Mouse (Mus musculus) olfactory bulb, adult 2 months (tissue): ENCODE measurements around the gene Slc28a3. TPM values are rescaled to one million over a fixed set of nuclear protein-coding genes. Genes with fewer than 3 reads are reported as not detected.

Experiments
- H3K27ac ChIP-seq: fragments of 200-500 bp; 2 replicates; pipeline ENCODE4 v1.5.1; 2012; ENCODE audit warnings: low read depth, low read length; ENCODE audit not compliant: insufficient read depth
- H3K4me1 ChIP-seq: fragments of 200-500 bp; 2 replicates; pipeline ENCODE4 v1.6.1; 2012; ENCODE audit warnings: low read length; ENCODE audit not compliant: control insufficient read depth, insufficient read depth
- H3K4me3 ChIP-seq: fragments of 200-500 bp; 2 replicates; pipeline ENCODE4 v1.5.1; 2012; ENCODE audit warnings: mild to moderate bottlenecking, low read depth, low read length, moderate library complexity; ENCODE audit not compliant: insufficient read depth
- CTCF ChIP-seq: fragments of 200-500 bp; IDR thresholded peaks from 2 replicates; pipeline ENCODE4 v1.5.1; 2012; ENCODE audit warnings: low read depth, mild to moderate bottlenecking, low read length, moderate library complexity; ENCODE audit not compliant: insufficient read depth
- POLR2A ChIP-seq: fragments of 200-500 bp; IDR thresholded peaks from 2 replicates; pipeline ENCODE4 v1.6.1; 2012; ENCODE audit warnings: mild to moderate bottlenecking, low read depth, low read length, moderate library complexity; ENCODE audit not compliant: insufficient read depth
- WGBS: fragments of 180-500 bp; shearing (Covaris S2); methylation state at CpG from one replicate; pipeline ENCODE4 v1.1.7; 2018; 5-methylcytosine and 5-hydroxymethylcytosine counted together
- polyA plus RNA-seq: library from polyadenylated mRNA; stranded (reverse); fragments of >200 nt; gene quantifications from 2 replicates; pipeline ENCODE4 v1.2.4, GENCODE M21; 2012; ENCODE audit warnings: low replicate concordance; ENCODE audit not compliant: missing spikeins, insufficient read depth, insufficient read length

Gene Slc28a3
- polyA plus RNA-seq, 1 experiment, result not detected

DNA sequence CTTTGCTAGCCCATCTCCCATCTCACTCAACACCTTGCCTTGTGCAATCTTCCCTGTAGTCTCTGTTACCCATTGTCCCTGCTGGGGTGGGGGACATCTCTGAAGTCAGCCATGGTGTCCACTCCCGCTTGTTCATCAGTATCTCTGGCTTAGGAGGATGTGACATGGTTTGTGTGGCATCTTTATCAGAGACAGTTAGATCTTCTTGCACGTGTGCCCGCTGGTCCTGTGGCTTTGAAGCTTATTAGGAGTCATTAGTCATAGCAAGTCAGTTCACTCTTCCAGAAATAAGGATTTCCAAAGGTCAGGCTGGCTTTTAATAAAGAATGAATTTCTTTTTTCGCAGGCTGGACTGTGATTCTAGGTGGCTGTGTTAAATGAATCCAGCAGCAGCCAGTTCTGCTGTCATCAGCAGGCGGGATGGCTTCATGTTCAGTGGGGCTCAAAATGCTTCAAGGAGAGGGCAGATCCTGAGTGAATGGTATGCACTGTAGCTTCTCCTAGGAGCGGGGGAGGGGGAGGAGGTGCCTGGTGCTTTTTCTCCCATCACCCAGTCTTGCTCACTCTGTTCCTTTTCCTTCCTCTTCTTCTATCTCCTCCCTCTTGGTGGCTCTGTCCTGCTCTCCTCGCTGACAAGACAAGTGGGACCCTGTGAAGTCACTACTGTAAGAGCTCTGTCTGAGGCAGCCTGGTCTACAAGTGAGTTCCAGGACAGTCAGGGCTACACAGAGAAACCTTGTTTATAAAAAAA is 89.9 kb downstream of the Slc28a3 start:
- Histone ChIP-seq H3K4me1 (peaks cover 9% of the 10 kb centered on the region; the same call in 1 of the 2 replicates), H3K27ac (no peak overlapping the region), H3K4me3 (no peak overlapping the region)
- whole genome bisulfite sequencing, result 51% methylated on average over 7 of the region's 7 CpGs
- TF ChIP-seq CTCF, result no peak
- no peak for TF ChIP-seq POLR2A

DNA sequence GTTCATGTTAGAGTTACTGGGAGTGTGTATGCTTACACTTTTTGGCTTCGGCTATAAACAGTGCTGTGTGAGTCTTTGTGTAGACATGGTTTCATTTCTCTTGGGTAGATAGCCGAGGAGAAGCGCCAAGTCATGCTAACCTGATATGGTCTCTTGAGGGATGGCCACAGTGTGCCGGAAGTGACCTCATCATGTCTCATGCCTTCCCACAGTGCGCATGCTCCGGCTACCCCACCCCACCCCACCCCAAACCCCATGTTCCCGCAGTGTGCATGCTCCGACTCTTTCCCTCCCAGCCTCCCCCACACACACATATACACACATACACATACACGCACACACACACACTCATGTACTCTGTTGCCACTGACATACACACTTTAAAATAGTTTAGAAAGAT is 90.6 kb downstream of the Slc28a3 start:
- 87% methylated on average over 9 of the region's 9 CpGs for WGBS
- no peak overlapping the region for H3K27ac ChIP-seq
- peaks cover 9% of the 10 kb centered on the region; the same call in 1 of the 2 replicates for H3K4me1 ChIP-seq
- H3K4me3 ChIP-seq, result no peak overlapping the region
- TF ChIP-seq CTCF (no peak), POLR2A (no peak)

DNA sequence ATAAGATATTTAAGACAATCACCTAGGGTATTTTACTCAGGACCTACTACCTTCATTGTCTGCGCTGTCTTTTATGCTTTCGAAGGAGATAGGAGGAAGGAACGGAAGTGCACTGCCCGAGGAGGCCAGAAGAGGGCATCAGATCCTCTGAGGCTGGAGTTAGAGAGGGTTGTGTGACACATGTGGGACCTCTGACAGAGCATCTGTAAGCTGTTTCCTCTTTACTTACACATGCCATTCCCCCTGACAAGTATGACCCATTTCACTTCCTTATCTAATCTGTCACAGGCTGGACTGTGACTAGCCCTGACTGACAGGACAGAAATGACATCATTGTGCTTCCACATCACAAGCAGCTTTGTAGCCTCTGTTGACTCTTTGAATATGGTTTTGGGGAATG is 94.4 kb downstream of the Slc28a3 start:
- Histone ChIP-seq H3K4me3 (no peak overlapping the region), H3K4me1 (peaks cover 4% of the 10 kb centered on the region; the same call in 1 of the 2 replicates), H3K27ac (no peak overlapping the region)
- TF ChIP-seq CTCF (no peak), POLR2A (no peak)
- WGBS, result 98% methylated on average over 4 of the region's 4 CpGs

DNA sequence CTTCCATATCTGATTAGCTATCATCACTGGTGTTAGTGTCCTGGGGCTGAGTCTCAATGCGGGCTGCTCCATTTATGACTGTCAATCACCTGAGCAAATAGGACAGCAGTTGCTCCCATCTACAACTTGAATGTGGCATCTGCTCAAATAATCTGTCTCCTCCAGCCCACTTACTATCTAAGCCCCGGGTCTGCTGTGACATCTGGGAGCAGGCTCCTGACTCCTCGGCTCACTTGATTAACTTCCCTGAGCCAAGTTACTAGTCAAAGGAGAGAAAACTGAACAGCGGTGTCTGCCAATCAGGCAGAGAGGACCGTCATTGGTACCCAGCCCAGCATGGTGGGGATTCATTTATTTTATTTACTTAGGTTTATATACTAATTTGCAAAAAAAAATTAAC is 95.0 kb downstream of the Slc28a3 start:
- 90% methylated on average over 5 of the region's 5 CpGs for WGBS
- TF ChIP-seq CTCF (no peak), POLR2A (no peak)
- Histone ChIP-seq H3K4me3 (no peak overlapping the region), H3K27ac (no peak overlapping the region), H3K4me1 (no peaks in the 10 kb centered on the region)

DNA sequence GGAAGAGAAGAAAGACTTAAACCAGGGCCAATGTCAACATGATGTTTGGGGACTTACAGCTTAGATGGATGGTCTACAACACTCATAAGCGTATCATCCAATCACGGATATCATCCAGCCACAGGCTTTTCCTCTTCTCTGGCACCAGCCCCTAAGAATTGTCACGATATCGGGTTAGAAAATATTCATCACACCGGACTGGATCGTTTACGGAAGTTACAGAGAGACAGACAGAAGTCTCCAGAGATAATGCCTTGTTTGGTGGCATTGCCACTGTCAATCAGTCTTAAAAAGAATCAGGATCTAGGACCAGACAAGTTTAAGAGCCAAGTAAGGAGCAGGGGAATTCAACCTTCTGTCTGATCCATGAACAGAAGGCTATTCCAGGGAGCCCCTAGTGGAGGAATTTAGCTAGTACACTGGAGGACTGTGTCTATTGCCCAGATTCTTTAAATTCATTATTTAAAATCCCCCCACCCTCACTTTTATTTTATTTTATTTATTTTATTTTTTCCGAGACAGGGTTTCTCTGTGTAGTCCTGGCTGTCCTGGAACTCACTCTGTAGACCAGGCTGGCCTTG is 96.4 kb downstream of the Slc28a3 start:
- Histone ChIP-seq H3K27ac (no peak overlapping the region), H3K4me3 (no peak overlapping the region), H3K4me1 (no peaks in the 10 kb centered on the region)
- TF ChIP-seq CTCF (no peak), POLR2A (no peak)
- 87% methylated on average over 8 of the region's 8 CpGs for WGBS

DNA sequence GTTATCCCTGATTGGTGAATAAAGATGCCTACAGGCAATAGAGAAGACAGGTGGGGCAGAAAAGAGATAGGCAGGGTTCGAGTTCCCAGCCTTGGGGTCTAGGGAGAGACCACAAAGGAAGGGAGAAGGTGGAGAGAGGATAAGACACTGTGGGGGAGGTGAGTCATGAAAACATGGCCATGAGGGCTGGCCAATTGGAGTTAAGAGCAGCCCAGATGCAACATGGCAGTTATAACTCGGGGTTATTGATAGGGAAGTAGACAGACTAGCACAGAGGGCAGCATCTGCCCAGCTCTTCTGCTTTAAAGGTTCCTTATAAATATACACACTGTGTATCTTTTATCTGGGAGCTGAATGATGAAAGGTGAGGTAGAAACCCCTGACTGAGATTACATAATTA is 98.8 kb downstream of the Slc28a3 start:
- no peak overlapping the region for H3K4me3 ChIP-seq
- no peak overlapping the region for H3K27ac ChIP-seq
- 85% methylated on average over 2 of the region's 2 CpGs for WGBS
- H3K4me1 ChIP-seq, result no peaks in the 10 kb centered on the region
- TF ChIP-seq POLR2A, result no peak
- TF ChIP-seq CTCF, result no peak

DNA sequence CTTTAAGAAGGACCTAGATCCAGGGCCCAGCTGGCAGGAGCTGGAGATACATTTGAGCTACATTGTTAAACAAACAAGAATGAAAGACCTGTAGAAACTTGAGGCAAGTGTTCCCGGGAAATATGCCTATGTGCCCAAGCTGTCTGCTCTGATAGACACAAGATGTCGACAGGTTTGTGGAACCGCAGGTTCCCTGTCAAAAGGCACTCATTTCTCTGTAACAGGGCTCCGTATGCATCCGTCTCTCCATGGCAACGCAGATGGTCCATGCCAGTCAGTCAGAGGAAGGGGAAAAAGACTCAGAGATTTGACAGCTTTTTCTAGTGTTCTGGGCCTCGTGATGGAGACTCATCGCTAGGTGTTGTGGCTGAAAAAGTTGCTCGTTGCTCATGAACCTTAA is 99.4 kb downstream of the Slc28a3 start:
- no peaks in the 10 kb centered on the region for H3K4me1 ChIP-seq

DNA sequence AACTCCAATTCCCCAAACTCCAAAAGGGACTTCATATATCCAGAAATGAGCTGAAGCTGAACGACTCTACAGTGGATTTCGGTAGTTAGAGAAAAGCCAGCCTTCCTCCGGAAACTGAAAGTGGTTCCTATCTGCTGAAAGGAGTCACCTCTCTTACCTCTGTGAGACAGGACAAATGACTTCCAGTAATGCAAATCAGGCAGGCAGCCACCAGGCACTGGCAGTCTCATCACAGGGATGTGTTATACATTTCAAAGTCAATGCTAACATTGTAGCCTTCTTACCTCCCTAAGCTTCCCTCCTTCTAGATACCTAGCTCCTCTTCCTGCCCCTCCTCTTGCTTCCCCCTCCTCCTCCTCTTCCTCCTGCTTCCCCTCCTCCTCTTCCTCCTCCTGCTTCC is 101.4 kb downstream of the Slc28a3 start:
- WGBS, result 88% methylated on average over 3 of the region's 3 CpGs
- Histone ChIP-seq H3K4me1 (no peaks in the 10 kb centered on the region), H3K27ac (no peak overlapping the region), H3K4me3 (no peak overlapping the region)
- no peak for TF ChIP-seq POLR2A
- no peak for TF ChIP-seq CTCF

More for the DNA sequence above, 99.4 kb downstream of the Slc28a3 start:
- Histone ChIP-seq H3K27ac (no peak overlapping the region), H3K4me3 (no peak overlapping the region)
- TF ChIP-seq CTCF (no peak), POLR2A (no peak)
- WGBS, result 91% methylated on average over 9 of the region's 9 CpGs

DNA sequence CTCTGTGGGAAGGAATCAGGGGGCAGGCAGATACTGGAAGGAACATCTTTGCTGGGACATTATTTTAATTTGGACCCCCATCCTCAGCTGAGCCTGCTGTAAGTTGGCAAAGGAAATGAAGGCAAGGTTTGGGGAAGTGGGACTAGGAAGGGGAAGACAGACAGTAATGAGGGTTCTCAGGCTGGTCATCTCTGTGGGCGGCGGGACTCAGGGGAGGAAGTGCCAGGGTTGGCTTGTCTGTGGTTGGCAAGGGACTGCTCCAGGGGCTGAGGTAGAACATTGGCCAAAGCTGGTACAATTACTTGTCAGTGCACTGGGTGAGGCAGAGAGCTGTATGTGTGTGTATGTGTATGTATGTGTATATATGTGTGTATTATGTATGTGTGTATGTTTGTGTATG is 107.1 kb downstream of the Slc28a3 start:
- Histone ChIP-seq H3K4me3 (no peak overlapping the region), H3K27ac (no peak overlapping the region), H3K4me1 (peaks cover 4% of the 10 kb centered on the region)
- TF ChIP-seq CTCF, result no peak
- no peak for TF ChIP-seq POLR2A
- 89% methylated on average over 2 of the region's 2 CpGs for WGBS
